Mouse (Mus musculus): ENCODE results near the gene Serping1. TPM values are rescaled to one million over a fixed set of nuclear protein-coding genes. Genes with fewer than 3 reads are reported as not detected.

Gene Serping1
- polyA plus RNA-seq, 1 experiment, result 135 TPM

DNA sequence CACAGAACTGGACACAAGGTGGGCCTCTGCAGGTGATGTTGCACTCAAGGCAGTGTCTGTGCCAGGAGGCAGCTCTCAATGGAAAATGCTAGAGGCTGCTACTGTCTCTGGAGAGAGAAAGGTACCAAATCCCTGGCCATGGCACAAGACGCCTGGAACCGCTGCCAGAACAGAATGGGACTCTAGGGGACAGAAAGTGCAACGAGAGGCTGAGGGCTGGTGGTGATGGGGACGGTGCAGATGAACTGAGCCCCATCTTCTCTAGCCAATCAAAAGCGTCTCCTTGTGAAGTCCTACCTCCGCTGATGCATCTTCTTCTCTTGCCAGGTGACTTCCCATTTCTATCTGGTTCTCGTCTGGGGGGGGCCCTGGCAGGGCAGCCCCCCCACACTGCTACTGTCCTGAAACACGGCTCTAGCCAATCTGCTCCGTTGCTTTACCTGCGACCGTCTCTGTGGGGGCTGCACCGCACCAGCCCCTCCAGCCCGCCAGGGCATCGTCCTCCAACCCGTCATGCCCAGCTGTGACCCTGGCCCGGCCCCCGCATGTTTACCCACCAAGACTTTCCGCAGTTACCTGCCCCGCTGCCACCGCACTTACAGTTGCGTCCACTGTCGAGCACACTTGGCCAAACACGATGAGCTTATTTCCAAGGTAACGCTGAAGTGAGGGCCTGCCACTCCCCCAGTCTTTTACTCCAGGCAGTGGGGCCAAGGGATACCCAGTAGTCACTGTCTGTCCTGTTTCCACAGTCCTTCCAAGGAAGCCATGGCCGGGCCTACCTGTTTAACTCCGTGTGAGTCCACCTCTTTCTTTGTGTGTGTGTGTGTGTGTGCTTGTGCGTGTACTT is 38.7 kb downstream of the Serping1 start:
- no peak overlapping the region for H3K4me3 ChIP-seq (ENCODE audit: extremely low read depth, insufficient read depth, insufficient read length)
- peaks cover 8% of the 10 kb centered on the region; the same call in 1 of the 2 replicates for H3K27me3 ChIP-seq (ENCODE audit: control insufficient read depth, insufficient read depth, low read length)
- no peak for DNase-seq (ENCODE audit: low read depth in 1 of 2, low spot score in 2 of 2)
- H3K27ac ChIP-seq (ENCODE audit: insufficient read depth, low read length), result no peak overlapping the region; the same call in 1 of the 2 replicates
- 22% methylated on average over 27 of the region's 27 CpGs for WGBS
- no peaks in the 10 kb centered on the region for H3K36me3 ChIP-seq (ENCODE audit: control insufficient read depth, insufficient read depth, low read length)
- TF ChIP-seq POLR2A (IDR thresholded peaks at IDR 0.05; ENCODE audit: low read depth, low read length), result no peak
- TF ChIP-seq CTCF (IDR thresholded peaks at IDR 0.05; ENCODE audit: extremely low read depth, insufficient read depth, insufficient read length, insufficient replicate concordance), result no peak
- H3K4me1 ChIP-seq (ENCODE audit: control insufficient read depth, insufficient read depth, insufficient read length), result no peaks in the 10 kb centered on the region; the same call in 1 of the 2 replicates

DNA sequence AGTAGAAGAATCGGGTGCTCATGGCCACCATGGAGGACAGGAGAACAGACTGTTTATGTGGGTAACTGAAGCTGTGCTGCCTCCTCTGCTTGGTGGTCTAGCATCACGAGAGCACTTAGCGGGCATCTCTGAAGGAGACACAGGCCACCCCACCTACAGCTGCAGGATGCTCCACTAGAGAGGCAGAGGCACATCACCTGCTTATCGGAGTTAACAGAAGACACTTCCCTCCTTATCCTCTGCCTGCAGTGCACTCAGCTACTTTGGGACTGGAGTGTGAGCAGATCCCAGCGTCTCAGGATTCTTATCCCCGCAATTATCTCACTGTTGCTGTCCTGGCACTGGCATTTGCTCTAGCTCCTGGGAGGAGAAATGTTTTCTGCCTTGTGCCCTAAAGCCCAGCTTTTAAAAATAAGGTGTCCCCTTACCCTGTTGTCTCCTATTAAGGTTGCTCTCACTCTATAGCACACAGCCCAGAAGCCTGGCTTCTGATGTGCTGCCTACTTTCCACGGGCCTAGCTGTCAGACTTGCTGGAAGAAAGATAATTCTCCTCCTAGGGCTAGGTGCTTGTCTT is 39.8 kb downstream of the Serping1 start:
- no peak for DNase-seq (ENCODE audit: low read depth in 1 of 2, low spot score in 2 of 2)
- no peak for TF ChIP-seq CTCF (IDR thresholded peaks at IDR 0.05; ENCODE audit: extremely low read depth, insufficient read depth, insufficient read length, insufficient replicate concordance)
- no peak for TF ChIP-seq POLR2A (IDR thresholded peaks at IDR 0.05; ENCODE audit: low read depth, low read length)
- Histone ChIP-seq H3K36me3 (ENCODE audit: control insufficient read depth, insufficient read depth, low read length) (no peaks in the 10 kb centered on the region), H3K4me3 (ENCODE audit: extremely low read depth, insufficient read depth, insufficient read length) (peak overlapping the region; percentile 23; the same call in 1 of the 2 replicates), H3K4me1 (ENCODE audit: control insufficient read depth, insufficient read depth, insufficient read length) (no peaks in the 10 kb centered on the region; the same call in 1 of the 2 replicates), H3K27me3 (ENCODE audit: control insufficient read depth, insufficient read depth, low read length) (peaks cover 8% of the 10 kb centered on the region; the same call in 1 of the 2 replicates), H3K27ac (ENCODE audit: insufficient read depth, low read length) (peak overlapping the region; percentile 38; the same call in 1 of the 2 replicates)
- WGBS, result 21% methylated on average over 7 of the region's 7 CpGs

DNA sequence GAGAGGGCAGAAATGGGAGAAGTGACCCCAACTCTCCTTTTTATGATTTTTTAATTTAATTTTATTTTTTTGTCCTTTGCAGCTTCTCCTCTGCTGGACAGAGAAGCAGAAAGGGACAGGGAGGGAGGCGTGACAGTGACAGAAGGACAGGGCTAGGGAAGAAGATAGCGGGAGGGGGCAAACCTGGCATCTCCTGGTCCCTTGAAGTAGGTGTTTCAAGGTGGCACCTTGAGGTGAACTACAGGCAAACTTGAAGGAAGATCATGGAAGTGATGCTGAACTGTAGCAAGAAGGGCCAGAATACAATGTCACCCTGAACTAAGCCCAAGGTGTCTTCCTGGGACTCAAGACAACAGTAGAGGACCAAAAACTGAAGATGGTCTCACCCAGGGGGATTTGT is 40.3 kb downstream of the Serping1 start:
- TF ChIP-seq POLR2A (IDR thresholded peaks at IDR 0.05; ENCODE audit: low read depth, low read length) (no peak), CTCF (IDR thresholded peaks at IDR 0.05; ENCODE audit: extremely low read depth, insufficient read depth, insufficient read length, insufficient replicate concordance) (no peak)
- Histone ChIP-seq H3K4me1 (ENCODE audit: control insufficient read depth, insufficient read depth, insufficient read length) (no peaks in the 10 kb centered on the region; the same call in 1 of the 2 replicates), H3K4me3 (ENCODE audit: extremely low read depth, insufficient read depth, insufficient read length) (0 out of 2 replicates have a peak overlapping the region, but pooled peaks have one; percentile 23), H3K27me3 (ENCODE audit: control insufficient read depth, insufficient read depth, low read length) (peaks cover 8% of the 10 kb centered on the region; the same call in 1 of the 2 replicates), H3K27ac (ENCODE audit: insufficient read depth, low read length) (peak overlapping the region; percentile 38; the same call in 1 of the 2 replicates), H3K36me3 (ENCODE audit: control insufficient read depth, insufficient read depth, low read length) (no peaks in the 10 kb centered on the region)
- 28% methylated on average over 2 of the region's 2 CpGs for WGBS
- DNase-seq (ENCODE audit: low read depth in 1 of 2, low spot score in 2 of 2), result no peak

DNA sequence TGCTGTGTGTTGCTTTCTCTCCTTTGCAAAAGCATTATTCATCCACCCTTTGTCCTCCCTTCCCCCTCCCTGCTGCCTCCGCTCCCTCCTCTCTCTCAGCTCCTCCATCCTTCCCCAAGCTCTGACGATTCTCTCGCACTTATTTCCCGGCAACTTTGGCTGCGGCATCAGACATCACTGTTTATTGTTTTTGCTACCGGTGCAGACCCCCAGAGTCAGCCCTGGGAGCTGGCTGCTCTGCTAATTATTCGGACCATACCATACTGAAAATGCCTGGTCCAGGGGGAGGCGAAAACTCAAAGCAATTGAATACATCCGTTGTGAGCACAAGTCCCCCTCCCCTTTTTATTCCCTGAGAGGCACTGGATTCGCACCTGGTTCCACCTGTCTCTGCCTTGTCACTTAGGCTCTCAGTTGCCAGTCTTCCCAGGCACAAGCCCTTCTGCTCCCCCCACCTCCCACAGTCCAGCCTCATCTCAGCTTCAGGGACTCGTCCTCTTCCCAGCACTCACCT is 40.8 kb downstream of the Serping1 start:
- H3K36me3 ChIP-seq (ENCODE audit: control insufficient read depth, insufficient read depth, low read length), result no peaks in the 10 kb centered on the region
- DNase-seq (ENCODE audit: low read depth in 1 of 2, low spot score in 2 of 2), result no peak
- H3K27me3 ChIP-seq (ENCODE audit: control insufficient read depth, insufficient read depth, low read length), result peaks cover 8% of the 10 kb centered on the region; the same call in 1 of the 2 replicates
- no peak for TF ChIP-seq CTCF (IDR thresholded peaks at IDR 0.05; ENCODE audit: extremely low read depth, insufficient read depth, insufficient read length, insufficient replicate concordance)
- no peak overlapping the region; the same call in 1 of the 2 replicates for H3K27ac ChIP-seq (ENCODE audit: insufficient read depth, low read length)
- 7% methylated on average over 11 of the region's 11 CpGs for WGBS
- no peak overlapping the region; the same call in 1 of the 2 replicates for H3K4me3 ChIP-seq (ENCODE audit: extremely low read depth, insufficient read depth, insufficient read length)
- no peaks in the 10 kb centered on the region; the same call in 1 of the 2 replicates for H3K4me1 ChIP-seq (ENCODE audit: control insufficient read depth, insufficient read depth, insufficient read length)

DNA sequence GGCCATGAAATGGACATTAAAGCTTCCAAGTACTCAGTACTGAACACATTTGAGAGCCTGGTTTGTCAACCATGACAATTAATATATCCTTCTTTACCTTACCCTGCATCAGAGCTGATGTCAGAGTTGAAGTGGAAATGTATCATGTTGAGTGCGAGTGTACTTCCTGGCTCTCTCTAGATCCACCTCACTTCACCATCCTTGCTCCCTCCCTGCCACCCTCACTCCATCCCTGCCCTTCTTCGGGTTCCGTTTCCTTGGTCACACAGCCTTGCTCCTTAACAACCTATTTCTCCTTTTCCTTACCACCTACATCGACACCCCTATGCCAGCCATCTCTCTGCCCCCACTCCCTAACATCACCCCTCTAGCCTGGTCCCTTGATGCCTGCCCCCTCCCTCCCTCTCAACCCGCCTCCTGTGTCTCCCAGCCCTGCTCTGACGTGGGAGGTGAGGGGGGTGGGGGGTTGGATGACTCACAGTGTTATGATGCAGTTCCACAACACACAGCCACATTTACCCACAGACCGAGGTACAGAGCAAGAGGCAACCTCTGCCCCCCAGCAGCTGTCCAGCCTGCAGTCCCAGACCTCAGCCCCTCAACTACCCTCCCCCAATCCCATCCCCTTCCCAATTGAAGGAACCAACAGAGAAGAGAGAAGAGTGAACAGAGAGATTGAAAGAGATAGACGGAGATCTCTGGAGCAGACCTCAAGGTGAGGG is 41.5 kb downstream of the Serping1 start, which contains the start of gene Ypel4:
TSS of gene Ypel4 (plus strand) at position 480 of the 722 bp plus-strand sequence.
- no peak for DNase-seq (ENCODE audit: low read depth in 1 of 2, low spot score in 2 of 2)
- Histone ChIP-seq H3K4me3 (ENCODE audit: extremely low read depth, insufficient read depth, insufficient read length) (no peak within 1 kb of the TSS; the same call in 1 of the 2 replicates), H3K36me3 (ENCODE audit: control insufficient read depth, insufficient read depth, low read length) (no peaks in the 10 kb centered on the region), H3K27ac (ENCODE audit: insufficient read depth, low read length) (peak within 1 kb of the TSS; percentile 1; the same call in 1 of the 2 replicates), H3K27me3 (ENCODE audit: control insufficient read depth, insufficient read depth, low read length) (peaks cover 8% of the 10 kb centered on the region; the same call in 1 of the 2 replicates), H3K4me1 (ENCODE audit: control insufficient read depth, insufficient read depth, insufficient read length) (no peaks in the 10 kb centered on the region; the same call in 1 of the 2 replicates)
- TF ChIP-seq CTCF (IDR thresholded peaks at IDR 0.05; ENCODE audit: extremely low read depth, insufficient read depth, insufficient read length, insufficient replicate concordance) (no peak), POLR2A (IDR thresholded peaks at IDR 0.05; ENCODE audit: low read depth, low read length) (no peak)
- 4% methylated on average over 8 of the region's 8 CpGs for WGBS

DNA sequence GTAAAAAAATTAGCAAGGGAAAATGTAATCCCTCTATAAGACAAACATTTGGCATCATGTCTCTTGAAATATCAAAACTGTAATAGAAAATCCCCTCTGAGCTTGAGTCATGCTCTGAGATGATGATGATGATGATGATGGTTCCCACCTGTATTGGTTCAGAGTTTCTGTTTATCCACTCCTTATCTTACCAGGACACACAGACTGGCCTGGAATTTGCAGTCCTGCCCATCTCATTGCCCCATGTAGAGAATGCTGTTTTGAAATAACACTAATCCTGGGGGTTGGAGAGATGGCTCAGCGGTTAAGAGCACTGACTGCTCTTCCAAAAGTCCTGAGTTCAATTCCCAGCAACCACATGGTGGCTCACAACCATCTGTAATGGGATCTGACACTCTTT is 42.9 kb downstream of the Serping1 start:
- TF ChIP-seq CTCF (IDR thresholded peaks at IDR 0.05; ENCODE audit: extremely low read depth, insufficient read depth, insufficient read length, insufficient replicate concordance), result no peak
- TF ChIP-seq POLR2A (IDR thresholded peaks at IDR 0.05; ENCODE audit: low read depth, low read length), result no peak
- no peaks in the 10 kb centered on the region; the same call in 1 of the 2 replicates for H3K4me1 ChIP-seq (ENCODE audit: control insufficient read depth, insufficient read depth, insufficient read length)
- H3K27ac ChIP-seq (ENCODE audit: insufficient read depth, low read length), result no peak overlapping the region
- no peak for DNase-seq (ENCODE audit: low read depth in 1 of 2, low spot score in 2 of 2)
- no peaks in the 10 kb centered on the region for H3K36me3 ChIP-seq (ENCODE audit: control insufficient read depth, insufficient read depth, low read length)
- WGBS, result 86% methylated on average over 1 of the region's 1 CpGs
- no peak overlapping the region for H3K4me3 ChIP-seq (ENCODE audit: extremely low read depth, insufficient read depth, insufficient read length)
- H3K27me3 ChIP-seq (ENCODE audit: control insufficient read depth, insufficient read depth, low read length), result peaks cover 6% of the 10 kb centered on the region; the same call in 1 of the 2 replicates
